Mouse (Mus musculus): ENCODE measurements around the gene Ctse.

Ctse gene

DNA sequence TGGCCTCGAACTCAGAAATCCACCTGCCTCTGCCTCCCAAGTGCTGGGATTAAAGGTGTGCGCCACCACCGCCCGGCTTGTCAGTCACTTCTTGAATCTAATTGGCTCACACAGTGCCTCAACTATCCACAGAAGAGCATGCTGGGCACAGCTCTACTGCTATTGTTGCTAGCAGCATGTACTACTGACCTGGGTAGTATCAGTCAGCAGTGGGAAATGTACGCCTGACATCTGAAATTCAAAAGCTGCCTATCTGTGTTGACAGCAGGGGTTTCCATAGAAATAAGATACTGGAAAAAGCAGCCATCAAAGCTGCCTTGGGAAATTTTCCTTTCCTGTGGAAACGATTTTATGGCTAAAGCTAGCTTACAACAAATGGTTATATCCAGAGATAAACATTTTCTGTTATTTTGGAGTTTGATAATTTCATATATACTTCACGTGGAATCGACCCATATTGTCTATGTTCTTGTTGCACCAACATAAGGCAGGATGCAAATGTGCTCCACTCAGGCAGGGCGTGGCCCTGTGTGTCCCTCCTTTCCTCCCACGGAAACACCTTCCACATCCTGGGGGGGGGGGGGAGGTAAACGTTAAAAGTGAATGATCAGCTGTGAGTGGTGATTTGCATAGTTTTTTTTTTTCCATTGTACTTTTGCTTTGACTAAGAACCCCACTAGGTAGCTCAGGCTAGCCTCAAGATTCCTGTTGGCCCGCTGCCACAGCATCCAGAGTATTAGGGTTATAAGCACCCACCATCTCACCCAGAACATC, 14.8 kb downstream of the Ctse start:
- no peak for DNase-seq (ENCODE audit: low read depth)

- DNase-seq (ENCODE audit: low read depth) = no peak
These were observed 17.5 kb downstream of the Ctse start for GRCm38 (mm10) chr1:131655601-131656000.

GRCm38 (mm10) chr1:131657945-131658354, 19.8 kb downstream of the Ctse start:
- peak; percentile 94 for DNase-seq (ENCODE audit: low read depth)

DNA sequence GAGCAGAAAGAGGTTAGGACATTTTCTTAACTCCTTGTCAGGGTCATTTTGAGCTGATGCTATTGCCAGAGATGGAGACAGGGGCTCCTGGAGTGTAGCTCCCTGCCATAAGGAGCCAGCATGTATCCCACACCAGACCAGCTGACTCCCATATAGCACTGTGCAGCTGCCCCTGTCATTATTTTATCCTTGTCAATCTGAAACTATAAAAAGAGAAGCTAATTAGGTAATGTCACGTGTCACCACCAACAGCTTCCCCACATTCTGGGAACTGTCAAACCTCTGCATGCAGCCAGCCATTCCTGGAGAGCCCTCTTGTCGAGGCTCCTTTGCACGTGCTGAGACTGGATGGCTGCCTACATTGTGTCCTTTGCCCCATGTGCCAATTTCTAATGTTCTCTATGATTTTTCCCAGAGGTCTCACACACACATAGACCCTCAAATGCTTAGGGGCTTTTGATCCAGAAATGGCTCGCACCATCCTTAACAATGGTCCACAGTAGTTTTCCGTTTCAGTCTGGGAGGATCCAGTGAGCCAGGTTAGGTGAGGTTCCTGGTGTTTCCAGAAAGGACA, 21.5 kb downstream of the Ctse start:
- DNase-seq (ENCODE audit: low read depth) = no peak

DNA sequence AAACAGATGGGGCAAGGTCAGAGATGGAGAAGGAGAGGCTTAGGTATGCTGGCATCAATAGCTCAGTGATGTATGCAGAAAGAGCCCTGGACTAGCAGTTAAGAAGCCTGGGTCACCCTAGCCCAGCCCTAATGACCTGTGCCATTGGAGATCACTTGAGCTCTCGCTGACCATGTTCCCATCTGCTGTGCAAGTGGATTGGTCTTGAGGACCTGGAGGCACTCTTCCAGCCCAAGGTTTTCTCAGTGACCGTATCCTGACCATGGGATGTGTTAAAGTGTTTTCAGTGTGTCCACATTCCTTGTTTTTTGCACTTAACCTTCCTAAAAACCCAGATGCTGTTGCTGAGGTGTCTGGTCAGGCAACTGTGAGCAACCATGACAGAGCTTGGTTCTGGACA, 22.2 kb downstream of the Ctse start:
- DNase-seq (ENCODE audit: low read depth) = no peak

- no peak for DNase-seq (ENCODE audit: low read depth)
These were observed 22.8 kb downstream of the Ctse start for GRCm38 (mm10) chr1:131660716-131661472.

GRCm38 (mm10) chr1:131661749-131662148, 23.6 kb downstream of the Ctse start:
- DNase-seq (ENCODE audit: low read depth) = no peak

DNA sequence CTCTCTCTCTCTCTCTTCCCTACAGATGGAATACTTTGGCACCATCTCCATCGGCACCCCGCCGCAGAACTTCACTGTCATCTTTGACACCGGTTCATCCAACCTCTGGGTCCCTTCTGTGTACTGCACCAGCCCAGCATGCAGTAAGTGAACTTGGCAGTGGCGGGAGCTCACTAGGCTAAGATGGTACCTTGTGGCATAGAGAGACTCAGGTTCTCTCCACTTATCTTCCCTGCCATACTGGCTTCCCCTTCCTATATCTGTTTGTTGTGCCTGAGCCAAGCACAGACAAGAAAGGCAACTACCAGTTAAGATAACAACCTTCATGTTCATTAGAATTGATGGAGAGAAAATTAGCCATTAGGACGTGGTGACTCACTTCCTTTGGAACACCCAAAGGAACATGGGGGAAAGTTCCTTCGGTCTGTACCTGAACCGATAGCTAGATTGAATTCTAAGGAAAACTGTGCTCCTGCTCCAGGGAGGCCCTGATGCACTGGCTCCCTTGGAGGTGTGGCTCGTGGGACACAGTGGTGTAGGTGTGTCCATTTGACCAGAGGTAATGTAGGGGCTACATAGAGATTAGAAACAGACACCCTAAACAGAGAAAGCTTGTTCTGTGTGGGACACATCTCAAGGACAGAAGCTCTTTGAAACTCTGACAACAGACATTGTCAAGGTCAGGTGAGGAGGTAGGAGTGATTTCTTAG, 25.3 kb downstream of the Ctse start:
- no peak for DNase-seq (ENCODE audit: low read depth)

GRCm38 (mm10) chr1:131664136-131664535, 26.0 kb downstream of the Ctse start:
- DNase-seq (ENCODE audit: low read depth) = no peak

GRCm38 (mm10) chr1:131665886-131666285, 27.8 kb downstream of the Ctse start:
- DNase-seq (ENCODE audit: low read depth) = no peak

DNA sequence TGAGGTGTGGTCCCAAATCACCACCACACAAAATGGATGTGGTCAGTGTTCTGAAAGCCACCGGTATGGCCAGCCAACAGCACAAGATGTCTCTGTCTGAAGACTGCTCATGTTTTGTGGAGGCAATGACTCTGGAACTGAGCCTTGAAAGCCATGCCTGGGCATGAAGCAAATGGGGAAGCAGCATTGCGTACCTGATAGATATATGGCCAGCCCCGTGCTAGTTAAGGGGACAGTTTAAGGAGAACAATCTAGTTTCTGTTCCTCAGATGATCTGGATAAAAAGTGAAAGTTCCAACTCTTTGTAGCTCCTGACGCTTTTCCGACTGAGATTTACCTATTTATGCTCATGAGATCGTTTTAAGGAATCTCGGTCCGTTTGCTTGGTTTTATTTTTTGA, 33.0 kb downstream of the Ctse start:
- DNase-seq (ENCODE audit: low read depth) = no peak

DNA sequence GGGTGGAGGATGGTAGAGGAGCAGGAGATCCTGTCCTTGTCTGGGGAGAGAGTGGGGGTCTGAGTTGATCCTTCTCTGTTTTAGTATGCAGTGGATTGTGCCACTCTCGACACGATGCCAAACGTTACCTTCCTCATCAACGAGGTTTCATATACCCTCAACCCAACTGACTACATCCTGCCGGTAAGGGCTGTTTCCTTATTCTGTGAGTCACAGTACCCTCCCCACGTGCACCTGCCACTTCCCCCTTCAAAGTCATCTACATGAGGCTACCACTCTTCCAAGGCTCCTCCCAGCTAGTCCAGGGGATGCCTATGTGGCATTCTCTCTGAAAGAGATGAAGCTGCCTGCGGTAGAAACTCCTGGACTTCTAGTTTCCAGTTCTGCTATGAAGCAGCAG, 34.3 kb downstream of the Ctse start:
- no peak for DNase-seq (ENCODE audit: low read depth)

- DNase-seq (ENCODE audit: low read depth) = no peak
These were observed 41.5 kb downstream of the Ctse start for GRCm38 (mm10) chr1:131679644-131680043.

DNA sequence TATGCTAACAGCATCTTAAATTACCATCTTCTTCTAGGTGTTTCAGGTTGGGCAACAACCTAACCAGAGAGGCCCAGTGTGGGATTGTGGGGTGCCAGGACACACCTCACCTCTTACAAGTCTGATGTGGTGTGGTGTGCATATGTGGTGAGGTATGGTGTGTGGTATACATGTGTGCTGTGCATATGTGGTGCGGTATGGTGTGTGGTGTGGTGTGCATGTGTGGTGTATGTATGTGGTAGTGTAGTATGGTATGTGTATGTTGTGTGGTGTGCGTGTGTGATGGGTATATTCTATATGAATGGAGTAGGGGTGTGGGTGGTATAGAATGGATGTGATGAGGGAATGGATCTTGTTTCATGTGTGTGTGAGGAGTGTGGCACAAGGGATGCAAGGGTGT, 49.6 kb downstream of the Ctse start:
- DNase-seq (ENCODE audit: low read depth) = no peak

- DNase-seq (ENCODE audit: low read depth) = no peak
These were observed 50.4 kb downstream of the Ctse start, which contains the start of gene Rab7b for GRCm38 (mm10) chr1:131688475-131688874. Gene Rab7b (plus strand): TSS chr1:131688695.

GRCm38 (mm10) chr1:131689016-131689415, 50.9 kb downstream of the Ctse start:
- DNase-seq (ENCODE audit: low read depth) = no peak

DNA sequence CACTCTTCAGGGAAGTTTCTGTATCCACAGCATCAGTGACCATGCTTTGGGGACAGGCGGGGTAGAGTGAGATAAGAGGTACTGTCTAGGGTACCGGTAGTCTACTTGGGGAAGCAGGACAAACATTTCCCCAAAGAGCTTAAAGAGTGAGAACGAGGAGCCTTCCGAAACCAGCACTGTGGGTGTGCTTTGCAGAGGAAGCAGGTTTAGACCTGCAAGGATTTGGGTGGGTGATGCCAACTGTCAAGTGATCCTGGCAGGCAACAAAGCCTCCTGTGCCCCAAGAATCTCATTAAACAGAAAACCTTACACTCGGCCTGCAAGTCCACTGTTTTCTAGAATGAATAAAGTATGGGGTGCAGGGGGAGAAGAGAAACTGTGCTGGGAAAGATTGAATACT, 51.8 kb downstream of the Ctse start:
- no peak for DNase-seq (ENCODE audit: low read depth)

GRCm38 (mm10) chr1:131690435-131690834, 52.3 kb downstream of the Ctse start:
- no peak for DNase-seq (ENCODE audit: low read depth)

DNA sequence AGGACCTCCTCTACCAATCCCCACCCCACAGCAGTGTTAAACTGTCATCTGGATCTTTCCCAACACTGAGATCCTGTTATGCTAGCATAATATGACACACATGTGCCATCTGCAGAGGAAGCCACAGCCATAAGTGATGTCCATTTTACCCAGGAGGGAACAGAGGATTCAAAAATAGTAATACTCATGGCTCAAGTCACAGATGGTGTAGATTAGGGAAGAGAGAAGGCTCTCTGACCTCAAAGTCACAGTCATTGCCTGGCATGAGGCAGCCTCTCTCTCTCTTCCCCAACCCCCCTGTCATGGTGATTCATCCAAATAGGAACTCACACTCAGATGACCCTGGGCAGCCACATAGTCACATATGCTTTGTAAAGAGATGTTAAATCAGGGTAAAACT, 53.2 kb downstream of the Ctse start:
- peak; percentile 56 for DNase-seq (ENCODE audit: low read depth)

DNA sequence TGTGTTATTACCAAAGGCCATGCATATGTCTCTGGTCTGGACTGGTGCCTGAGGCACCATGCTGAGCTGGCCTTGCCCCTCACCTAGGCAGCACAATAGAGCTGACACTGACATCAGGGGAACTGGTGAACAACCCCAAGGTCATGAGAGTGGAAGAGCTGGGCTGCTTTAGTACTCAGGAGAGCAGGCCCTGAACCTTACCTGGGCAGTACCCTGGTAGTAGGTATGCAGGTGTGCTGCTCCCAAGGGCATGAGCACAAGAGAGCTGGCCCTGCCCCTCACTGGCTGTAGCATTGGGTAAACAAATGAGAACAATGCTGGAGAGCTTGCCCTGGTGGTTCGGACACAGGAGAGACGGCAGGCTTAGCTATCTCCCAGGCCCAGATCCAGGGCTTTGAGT, 57.2 kb downstream of the Ctse start:
- no peak for DNase-seq (ENCODE audit: low read depth)

- DNase-seq (ENCODE audit: low read depth) = no peak
These were observed 58.2 kb downstream of the Ctse start for GRCm38 (mm10) chr1:131696325-131696724.

- DNase-seq (ENCODE audit: low read depth) = no peak
These were observed 60.7 kb downstream of the Ctse start for GRCm38 (mm10) chr1:131698770-131699169.
